Mouse (Mus musculus): ENCODE results near the gene Smtn. TPM values are rescaled to one million over a fixed set of nuclear protein-coding genes. Genes with fewer than 3 reads are reported as not detected.

Smtn gene
- polyA plus RNA-seq, 1 experiment, result 12.2 TPM

- H3K27ac ChIP-seq (replicated peaks; ENCODE audit: low read depth, low read length), result peak overlapping the region; percentile 96
- peaks cover 3% of the 10 kb centered on the region; the same call in 1 of the 2 replicates for H3K4me1 ChIP-seq (ENCODE audit: control insufficient read depth, insufficient read depth, insufficient read length, low read length)
- peak overlapping the region; percentile 75 for H3K4me3 ChIP-seq (ENCODE audit: insufficient read depth, low read depth, low read length)
These were observed 1.1 kb downstream of the Smtn start for GRCm38 (mm10) chr11:3539111-3539825.

DNA sequence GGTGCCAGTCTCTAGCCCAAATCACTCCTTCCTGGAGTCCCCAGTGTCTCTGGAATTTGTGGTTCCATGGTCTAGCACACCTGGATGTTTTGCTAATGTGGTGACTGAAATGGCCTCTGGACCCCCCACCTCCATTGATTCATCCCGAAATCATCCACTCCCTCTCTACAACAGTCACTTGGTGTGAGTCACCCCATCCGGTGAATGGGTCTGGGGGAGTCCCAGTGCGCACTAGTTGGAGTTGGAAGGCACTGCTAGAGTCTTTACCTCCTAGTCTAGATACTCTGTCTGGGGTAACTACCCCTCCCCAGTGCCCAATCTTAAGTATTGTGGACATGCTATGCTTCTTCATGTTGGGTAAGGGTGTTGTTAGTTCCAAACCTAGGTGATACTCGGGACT is 2.1 kb downstream of the Smtn start:
- peak overlapping the region; percentile 91 for H3K27ac ChIP-seq (replicated peaks; ENCODE audit: low read depth, low read length)
- H3K4me1 ChIP-seq (ENCODE audit: control insufficient read depth, insufficient read depth, insufficient read length, low read length), result peaks cover 3% of the 10 kb centered on the region; the same call in 1 of the 2 replicates
- H3K4me3 ChIP-seq (ENCODE audit: insufficient read depth, low read depth, low read length), result peak overlapping the region; percentile 75

DNA sequence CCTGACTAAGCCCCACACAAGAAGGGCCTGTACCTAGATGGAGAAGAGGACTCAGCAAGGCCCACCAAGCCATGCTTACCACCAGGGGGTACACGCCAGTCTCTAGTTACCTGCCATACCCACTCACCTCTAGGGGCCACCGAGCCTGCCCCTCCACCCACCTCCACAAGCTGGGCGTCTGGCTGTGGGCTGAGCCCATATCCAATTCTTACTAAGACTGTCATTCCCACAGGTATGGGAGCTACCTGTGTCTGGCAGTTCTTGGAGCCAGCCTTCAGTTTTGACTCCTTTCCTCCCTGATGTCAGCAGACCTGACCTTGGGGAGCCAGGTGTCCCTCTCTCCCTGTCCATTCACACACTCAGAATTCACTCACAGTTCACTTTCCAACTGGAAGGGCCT is 2.7 kb downstream of the Smtn start:
- peak overlapping the region; percentile 91 for H3K27ac ChIP-seq (replicated peaks; ENCODE audit: low read depth, low read length)
- no peaks in the 10 kb centered on the region for H3K4me1 ChIP-seq (ENCODE audit: control insufficient read depth, insufficient read depth, insufficient read length, low read length)
- peak overlapping the region; percentile 75 for H3K4me3 ChIP-seq (ENCODE audit: insufficient read depth, low read depth, low read length)

GRCm38 (mm10) chr11:3536745-3537333 is 3.6 kb downstream of the Smtn start:
- peak overlapping the region; percentile 91 for H3K27ac ChIP-seq (replicated peaks; ENCODE audit: low read depth, low read length)
- H3K4me3 ChIP-seq (ENCODE audit: insufficient read depth, low read depth, low read length), result peak overlapping the region; percentile 75
- no peaks in the 10 kb centered on the region for H3K4me1 ChIP-seq (ENCODE audit: control insufficient read depth, insufficient read depth, insufficient read length, low read length)

GRCm38 (mm10) chr11:3536082-3536481 is 4.3 kb downstream of the Smtn start:
- Histone ChIP-seq H3K4me1 (ENCODE audit: control insufficient read depth, insufficient read depth, insufficient read length, low read length) (no peaks in the 10 kb centered on the region), H3K27ac (replicated peaks; ENCODE audit: low read depth, low read length) (peak overlapping the region; percentile 91), H3K4me3 (ENCODE audit: insufficient read depth, low read depth, low read length) (peak overlapping the region; percentile 75)

GRCm38 (mm10) chr11:3535406-3535986 is 4.9 kb downstream of the Smtn start:
- H3K27ac ChIP-seq (replicated peaks; ENCODE audit: low read depth, low read length), result peak overlapping the region; percentile 91
- peak overlapping the region; percentile 75 for H3K4me3 ChIP-seq (ENCODE audit: insufficient read depth, low read depth, low read length)
- no peaks in the 10 kb centered on the region for H3K4me1 ChIP-seq (ENCODE audit: control insufficient read depth, insufficient read depth, insufficient read length, low read length)

GRCm38 (mm10) chr11:3534956-3535355 is 5.5 kb downstream of the Smtn start:
- H3K27ac ChIP-seq (replicated peaks; ENCODE audit: low read depth, low read length), result peak overlapping the region; percentile 80
- no peaks in the 10 kb centered on the region for H3K4me1 ChIP-seq (ENCODE audit: control insufficient read depth, insufficient read depth, insufficient read length, low read length)
- peak overlapping the region; percentile 75 for H3K4me3 ChIP-seq (ENCODE audit: insufficient read depth, low read depth, low read length)

GRCm38 (mm10) chr11:3533406-3533932 is 6.9 kb downstream of the Smtn start:
- Histone ChIP-seq H3K4me3 (ENCODE audit: insufficient read depth, low read depth, low read length) (no peak overlapping the region), H3K4me1 (ENCODE audit: control insufficient read depth, insufficient read depth, insufficient read length, low read length) (no peaks in the 10 kb centered on the region), H3K27ac (replicated peaks; ENCODE audit: low read depth, low read length) (no peak overlapping the region)

DNA sequence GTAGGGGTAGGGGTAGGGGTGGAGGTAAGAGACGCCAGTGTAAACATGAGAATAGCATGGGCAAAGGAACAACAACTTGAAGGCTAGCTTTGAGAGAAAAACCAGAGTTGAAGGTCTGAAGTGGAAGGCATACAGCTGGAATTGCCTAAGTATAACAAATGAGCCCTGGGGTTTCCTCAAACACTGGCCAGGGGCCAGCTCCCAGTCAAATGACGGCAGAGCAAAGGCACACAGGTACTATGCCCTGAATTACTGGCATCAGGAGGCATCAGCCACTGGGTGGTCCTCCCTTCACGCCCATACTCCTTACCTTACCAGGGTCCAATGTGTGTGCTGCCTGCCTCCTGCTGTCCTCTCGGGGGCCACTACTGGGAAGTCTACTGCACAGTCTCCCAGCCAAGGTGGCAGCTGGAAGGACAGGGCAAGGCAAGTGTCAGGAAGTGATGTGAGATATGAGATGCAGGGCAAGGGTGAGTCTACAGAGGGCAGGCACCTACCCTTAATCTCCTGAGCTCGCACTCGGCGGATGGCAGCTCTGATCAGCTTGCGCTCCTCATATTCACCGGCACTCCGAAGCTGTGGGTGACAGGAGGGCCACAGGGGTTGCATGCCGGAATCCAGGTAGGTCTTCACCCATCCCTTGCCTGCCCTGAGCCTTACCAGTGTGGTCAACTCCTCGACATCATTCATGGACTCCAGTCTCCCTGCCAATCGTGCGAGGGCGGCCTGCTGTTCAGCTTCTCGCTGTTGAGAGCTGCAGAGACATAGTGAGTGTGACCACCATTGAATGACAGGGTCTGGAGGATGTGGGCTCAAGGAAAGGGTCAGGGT is 8.1 kb downstream of the Smtn start:
- H3K4me3 ChIP-seq (ENCODE audit: insufficient read depth, low read depth, low read length), result no peak overlapping the region
- no peaks in the 10 kb centered on the region for H3K4me1 ChIP-seq (ENCODE audit: control insufficient read depth, insufficient read depth, insufficient read length, low read length)
- H3K27ac ChIP-seq (replicated peaks; ENCODE audit: low read depth, low read length), result no peak overlapping the region

DNA sequence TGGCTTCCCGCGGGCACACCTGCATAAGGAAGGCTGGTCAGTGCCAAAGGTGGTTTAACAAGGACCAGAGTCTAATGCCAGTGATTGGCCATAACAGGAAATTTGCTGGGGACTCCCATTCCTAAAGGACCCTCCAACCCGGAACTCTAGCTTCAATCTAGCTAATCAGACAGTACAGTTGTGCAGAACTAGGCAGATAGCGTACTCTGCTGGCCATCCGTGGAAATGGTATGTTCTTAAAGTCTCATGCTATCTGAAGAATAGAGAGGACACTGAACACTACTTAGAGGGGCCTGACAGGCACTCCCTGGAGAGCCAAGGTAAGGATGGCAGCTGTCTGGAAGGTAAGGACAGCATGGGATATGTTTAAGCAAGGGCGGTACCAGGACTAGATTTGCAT is 8.8 kb downstream of the Smtn start:
- Histone ChIP-seq H3K4me1 (ENCODE audit: control insufficient read depth, insufficient read depth, insufficient read length, low read length) (no peaks in the 10 kb centered on the region), H3K27ac (replicated peaks; ENCODE audit: low read depth, low read length) (no peak overlapping the region), H3K4me3 (ENCODE audit: insufficient read depth, low read depth, low read length) (no peak overlapping the region)

DNA sequence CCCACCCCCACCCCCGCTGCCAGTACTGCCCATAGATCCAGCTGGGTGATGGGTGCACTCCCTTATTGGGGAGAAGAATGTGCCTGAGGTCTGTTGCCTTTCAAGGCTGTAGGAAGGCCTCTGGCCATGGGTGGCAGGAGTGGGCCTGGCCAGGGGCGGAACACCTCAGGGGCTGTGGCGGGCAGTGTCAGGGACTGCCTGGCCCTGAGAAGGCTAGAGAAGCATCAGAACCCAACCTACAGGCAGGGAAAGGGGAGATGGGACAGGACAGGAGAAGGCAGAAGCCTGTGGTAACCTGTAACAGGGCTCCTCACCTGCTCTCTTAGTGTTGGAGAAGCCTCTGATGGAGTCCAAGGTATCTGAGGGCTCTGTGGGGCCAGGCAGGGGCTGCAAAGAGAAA is 9.7 kb downstream of the Smtn start:
- H3K4me1 ChIP-seq (ENCODE audit: control insufficient read depth, insufficient read depth, insufficient read length, low read length), result no peaks in the 10 kb centered on the region
- H3K27ac ChIP-seq (replicated peaks; ENCODE audit: low read depth, low read length), result no peak overlapping the region
- no peak overlapping the region for H3K4me3 ChIP-seq (ENCODE audit: insufficient read depth, low read depth, low read length)

GRCm38 (mm10) chr11:3529476-3530252 is 10.7 kb downstream of the Smtn start:
- no peak overlapping the region for H3K4me3 ChIP-seq (ENCODE audit: insufficient read depth, low read depth, low read length)
- no peak overlapping the region for H3K27ac ChIP-seq (replicated peaks; ENCODE audit: low read depth, low read length)
- no peaks in the 10 kb centered on the region for H3K4me1 ChIP-seq (ENCODE audit: control insufficient read depth, insufficient read depth, insufficient read length, low read length)

GRCm38 (mm10) chr11:3528208-3528607 is 12.2 kb downstream of the Smtn start:
- H3K27ac ChIP-seq (replicated peaks; ENCODE audit: low read depth, low read length), result no peak overlapping the region
- no peaks in the 10 kb centered on the region for H3K4me1 ChIP-seq (ENCODE audit: control insufficient read depth, insufficient read depth, insufficient read length, low read length)

GRCm38 (mm10) chr11:3527766-3528165 is 12.6 kb downstream of the Smtn start:
- Histone ChIP-seq H3K27ac (replicated peaks; ENCODE audit: low read depth, low read length) (no peak overlapping the region), H3K4me3 (ENCODE audit: insufficient read depth, low read depth, low read length) (no peak overlapping the region), H3K4me1 (ENCODE audit: control insufficient read depth, insufficient read depth, insufficient read length, low read length) (no peaks in the 10 kb centered on the region)

More at GRCm38 (mm10) chr11:3528208-3528607, 12.2 kb downstream of the Smtn start:
- no peak overlapping the region for H3K4me3 ChIP-seq (ENCODE audit: insufficient read depth, low read depth, low read length)
